Mouse (Mus musculus): ENCODE measurements at regions not wholly inside any gene's neighbourhood (a gene's known extent, or its start where the extent isn't known, plus 50 kb on each side); places are given as distances from the start of the nearest gene placed in this dataset.

DNA sequence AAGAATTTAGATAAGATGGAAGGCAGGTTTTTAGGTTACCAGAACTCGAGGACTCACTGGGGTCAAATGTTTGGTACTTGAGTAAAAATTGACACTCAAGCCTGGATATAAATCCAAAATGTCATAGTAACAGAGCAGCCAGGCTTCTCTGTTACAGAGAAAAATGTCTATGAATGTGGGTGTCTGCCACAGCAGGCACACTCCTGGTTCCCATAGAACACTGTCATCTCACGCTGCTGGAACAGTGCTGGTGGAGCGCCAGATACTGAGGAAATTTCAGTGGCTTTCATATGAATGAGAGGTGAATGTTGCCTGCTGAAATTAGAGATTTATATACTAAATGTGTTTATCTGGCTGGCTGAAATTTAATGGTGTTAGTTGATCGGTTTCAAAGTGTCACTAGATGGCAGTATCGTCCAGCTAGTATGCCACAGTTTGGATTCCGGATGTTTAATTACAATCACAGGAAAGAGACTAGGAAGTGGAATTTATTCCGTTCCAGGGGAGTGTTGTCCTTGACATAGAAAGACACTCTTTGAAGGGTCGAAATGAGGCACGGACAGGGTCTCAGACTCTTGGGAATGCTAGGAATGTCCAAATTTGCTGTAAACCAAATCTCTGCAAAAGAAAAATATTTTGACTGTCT is 273.9 kb downstream of the Snca start:
- no peak overlapping the region for H3K27ac ChIP-seq (replicated peaks)
- TF ChIP-seq EP300 (optimal IDR thresholded peaks at IDR 0.05) (no peak), CTCF (IDR thresholded peaks at IDR 0.05; ENCODE audit: low read depth) (peak; percentile 72)
- no peaks in the 10 kb centered on the region for H3K36me3 ChIP-seq (ENCODE audit: control insufficient read depth, insufficient read depth, low read length)
- no peak overlapping the region for H3K9ac ChIP-seq (ENCODE audit: low read length)
- H3K9me3 ChIP-seq (ENCODE audit: control insufficient read depth, low read length) = no peaks in the 10 kb centered on the region
- no peak overlapping the region for H3K4me2 ChIP-seq (replicated peaks; ENCODE audit: low read depth)
- 42% methylated on average over 9 of the region's 9 CpGs for WGBS
- DNase-seq (ENCODE audit: low spot score) (no peak), ATAC-seq (ENCODE audit: low FRiP score, low TSS enrichment) (no peak)
- no peaks in the 10 kb centered on the region for H3K4me1 ChIP-seq (replicated peaks; ENCODE audit: control insufficient read depth, insufficient read depth)
- no peak overlapping the region for H3K4me3 ChIP-seq (ENCODE audit: low read depth, low read length)
- no peaks in the 10 kb centered on the region for H3K27me3 ChIP-seq (ENCODE audit: control insufficient read depth, insufficient read depth, low read length)

All from stomach, postnatal 0 days (tissue).